Mouse (Mus musculus) urinary bladder, postnatal 4 days (tissue): Measurements from ENCODE around the gene 1190005I06Rik.
A peak's percentile ranks its signal among the peaks of the same experiment; 100 is the strongest.

ENCODE experiments used
- DNase-seq, 2 experiments: peaks; one replicate each; pipeline ENCODE4 v3.0.0; 2021 to 2022; ENCODE audit warnings: low spot score in 2 of 2

Gene 1190005I06Rik

DNA sequence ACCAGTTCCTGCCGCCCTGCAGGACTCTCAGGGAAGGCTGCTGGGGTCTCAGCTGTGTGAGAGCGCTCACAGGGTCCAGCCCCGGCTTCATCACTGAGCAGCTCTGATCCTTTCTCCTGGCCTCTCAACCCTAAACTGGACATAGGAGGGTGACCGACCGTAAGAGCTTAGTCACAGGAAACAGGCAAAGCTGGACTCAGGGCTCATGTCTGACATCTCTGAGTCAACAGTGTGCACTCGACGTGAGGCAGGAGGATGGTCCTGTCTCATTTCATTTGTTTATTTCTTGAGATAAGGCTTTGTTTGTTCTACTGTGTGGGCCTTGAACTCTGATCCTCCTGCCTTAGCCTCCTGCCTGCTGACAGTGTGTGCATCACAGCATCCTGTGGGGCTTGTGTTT is 27.0 kb downstream of the 1190005I06Rik start:
- no peak for DNase-seq

DNA sequence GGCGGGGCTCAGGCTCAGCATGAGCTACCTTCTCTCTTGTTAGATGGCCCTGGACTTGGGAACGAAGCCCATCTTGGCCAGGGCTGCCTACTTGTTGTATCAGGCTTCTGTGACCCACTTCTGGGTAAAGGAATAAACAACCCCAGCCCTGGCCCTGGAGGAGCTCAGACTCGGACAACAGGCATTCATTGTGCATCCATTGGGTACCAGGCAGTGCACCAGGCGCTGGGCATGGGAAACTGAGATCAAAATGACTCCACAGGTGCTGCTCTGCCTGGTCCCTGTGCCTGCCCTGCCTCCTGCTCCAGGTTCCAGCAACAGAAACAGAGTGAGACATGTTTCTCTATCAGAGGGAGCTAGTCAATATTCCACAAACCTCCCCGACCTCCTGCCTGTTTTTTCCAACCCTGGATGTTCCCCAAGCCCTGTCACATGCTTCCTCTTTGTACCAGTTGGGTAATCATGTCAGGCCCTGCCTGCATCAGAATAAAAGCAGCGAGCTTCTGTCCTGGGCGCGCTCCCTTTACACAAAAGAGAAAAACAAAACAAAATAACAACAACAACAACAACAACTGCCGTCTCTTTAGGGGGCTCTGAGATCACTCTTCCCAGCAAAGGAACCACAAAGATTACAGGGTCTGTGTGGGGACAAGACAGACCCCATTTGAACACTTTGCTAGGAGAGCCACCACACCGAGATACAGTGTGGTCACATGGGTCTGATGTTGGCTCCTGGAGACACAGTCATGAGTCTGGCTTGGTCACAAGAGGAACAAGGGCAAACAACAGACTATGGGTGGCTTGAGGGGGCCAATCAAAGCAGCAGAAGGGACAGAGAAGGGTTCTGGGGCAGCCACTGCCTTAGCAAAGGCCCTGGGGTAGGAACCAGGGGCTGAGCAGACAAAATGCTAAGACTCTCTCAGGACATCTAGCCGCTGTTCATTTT is 27.9 kb downstream of the 1190005I06Rik start:
- no peak for DNase-seq

DNA sequence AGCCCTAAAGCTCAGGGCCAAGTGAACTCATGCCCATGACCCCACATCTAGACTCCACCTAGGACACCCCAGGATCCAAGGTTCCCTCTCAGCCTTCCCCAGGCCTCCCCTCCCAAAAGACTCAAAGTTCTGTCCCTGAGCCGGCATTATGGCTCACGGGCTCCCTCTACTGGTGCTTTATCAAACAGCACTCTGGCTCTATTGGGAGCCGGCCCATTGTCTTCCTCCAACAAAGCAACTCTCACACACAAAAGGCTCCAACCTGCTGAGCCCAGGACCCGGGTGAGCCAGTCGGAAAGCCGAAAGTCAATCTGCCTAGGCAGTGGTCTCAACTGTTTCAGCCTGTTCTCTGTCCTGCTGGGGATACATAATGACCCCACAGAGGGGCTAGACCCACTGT is 29.3 kb downstream of the 1190005I06Rik start:
- DNase-seq: peak; percentile 49 to 80

DNA sequence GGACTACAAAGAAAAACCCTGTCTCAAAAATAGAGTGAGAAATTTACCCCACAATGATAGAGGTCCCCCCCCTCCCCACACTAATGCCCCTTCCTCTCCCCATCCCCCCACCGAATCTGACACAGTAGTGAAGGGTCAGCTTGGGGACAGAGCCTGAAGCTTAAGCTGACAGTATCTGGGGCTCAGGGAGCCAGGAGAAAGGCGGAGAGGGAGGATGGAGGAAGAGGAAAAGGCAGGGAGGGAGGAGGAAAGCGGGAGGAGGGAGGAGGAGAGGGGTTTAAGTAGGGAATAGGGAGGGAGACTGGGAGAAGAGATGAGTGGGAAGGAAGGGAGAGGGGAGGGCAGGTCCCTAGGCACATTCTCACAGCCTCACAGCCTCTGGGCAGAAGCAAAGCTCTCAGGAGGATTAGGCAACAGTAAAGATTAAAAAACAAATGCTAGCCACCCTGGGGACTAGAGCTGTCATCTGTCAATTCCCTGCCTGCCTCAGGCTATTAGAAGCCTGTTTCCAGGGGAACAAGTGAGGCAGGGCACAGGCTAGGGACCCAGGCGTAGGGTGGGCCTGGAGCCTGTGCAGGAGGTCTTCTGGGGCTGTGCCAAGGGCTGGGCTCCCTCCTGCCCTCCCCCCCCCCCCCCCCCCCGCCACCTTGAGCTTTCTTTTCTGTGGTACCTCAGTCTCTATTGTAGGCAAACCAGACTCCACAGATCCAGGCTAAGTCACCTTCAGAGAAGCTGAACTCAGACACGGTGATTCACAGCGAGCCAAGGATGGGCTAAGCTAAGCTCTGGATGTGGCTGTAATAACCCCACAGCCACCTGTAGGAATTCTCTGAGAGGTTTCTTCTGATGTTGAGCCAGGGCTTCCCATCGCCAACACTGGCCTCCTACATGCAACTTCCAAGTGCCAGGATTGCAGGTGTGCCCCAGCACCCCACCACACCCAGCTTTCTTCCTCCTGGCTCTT is 30.5 kb downstream of the 1190005I06Rik start:
- DNase-seq: no peak

DNA sequence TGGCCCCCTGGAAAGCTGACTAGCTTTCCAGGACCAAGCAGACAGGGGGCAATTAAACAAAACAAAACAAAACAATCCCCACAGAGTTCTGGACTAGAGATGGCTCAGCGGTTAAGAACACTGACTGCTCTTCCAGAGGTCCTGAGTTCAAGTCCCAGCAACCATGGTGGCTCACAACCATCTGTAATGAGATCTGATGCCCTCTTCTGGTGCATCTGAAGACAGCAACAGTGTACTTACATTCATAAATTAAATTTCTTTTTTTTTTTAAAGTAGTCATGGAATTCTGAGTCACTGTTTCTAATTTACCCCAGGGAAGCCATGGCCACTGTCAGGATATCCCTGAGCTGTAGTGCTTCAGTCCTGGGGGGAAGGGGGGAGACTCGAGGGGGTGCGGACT is 32.9 kb downstream of the 1190005I06Rik start:
- DNase-seq: no peak

GRCm38 (mm10) chr8:120610824-120611223 is 36.6 kb downstream of the 1190005I06Rik start:
- DNase-seq: no peak

GRCm38 (mm10) chr8:120607885-120608284 is 39.5 kb downstream of the 1190005I06Rik start:
- peak; percentile 44 to 85 for DNase-seq

DNA sequence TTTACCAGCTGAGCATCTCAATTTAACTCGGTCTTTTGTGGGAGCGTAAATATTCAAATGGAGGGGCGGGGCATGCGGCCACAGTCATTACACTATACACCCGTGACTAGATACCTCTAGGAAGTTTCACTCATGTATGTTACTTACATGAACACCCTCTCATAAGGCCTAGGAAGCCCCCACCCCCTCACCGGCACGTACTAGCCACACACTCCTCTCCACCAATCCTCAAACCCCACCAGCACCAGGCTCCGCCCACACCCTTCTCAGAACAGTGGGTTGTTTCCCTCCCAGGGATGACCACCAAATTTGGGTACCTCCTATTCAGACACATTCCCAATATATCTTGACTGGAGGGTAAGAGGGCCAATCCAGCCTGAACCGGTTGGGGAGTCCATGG is 40.0 kb downstream of the 1190005I06Rik start:
- no peak for DNase-seq

GRCm38 (mm10) chr8:120602672-120603071 is 44.8 kb downstream of the 1190005I06Rik start:
- DNase-seq: no peak

DNA sequence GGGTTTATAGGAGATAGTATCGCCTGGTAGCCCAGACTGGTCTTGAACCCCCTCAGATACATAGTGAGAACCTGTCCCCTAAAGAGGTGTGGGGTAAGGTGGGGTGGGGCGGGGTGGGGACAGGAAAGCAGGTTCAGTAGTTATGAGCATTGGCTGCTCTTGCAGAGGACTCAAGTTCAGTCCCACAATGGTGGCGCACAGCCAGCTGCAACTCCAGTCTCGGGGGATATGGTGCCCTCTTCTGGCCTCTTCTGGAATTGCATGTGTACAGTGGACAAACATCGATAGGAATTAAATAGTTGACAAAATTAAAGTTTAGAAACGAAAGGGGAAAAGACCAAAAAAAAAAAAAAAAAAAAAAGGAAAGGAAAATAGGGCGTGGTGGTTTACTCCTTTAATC is 47.9 kb downstream of the 1190005I06Rik start:
- peak; percentile 61 to 88 for DNase-seq

- no peak for DNase-seq
Observed at GRCm38 (mm10) chr8:120598579-120598978, 48.9 kb downstream of the 1190005I06Rik start.

GRCm38 (mm10) chr8:120595963-120596362 is 51.5 kb downstream of the 1190005I06Rik start:
- no peak for DNase-seq

DNA sequence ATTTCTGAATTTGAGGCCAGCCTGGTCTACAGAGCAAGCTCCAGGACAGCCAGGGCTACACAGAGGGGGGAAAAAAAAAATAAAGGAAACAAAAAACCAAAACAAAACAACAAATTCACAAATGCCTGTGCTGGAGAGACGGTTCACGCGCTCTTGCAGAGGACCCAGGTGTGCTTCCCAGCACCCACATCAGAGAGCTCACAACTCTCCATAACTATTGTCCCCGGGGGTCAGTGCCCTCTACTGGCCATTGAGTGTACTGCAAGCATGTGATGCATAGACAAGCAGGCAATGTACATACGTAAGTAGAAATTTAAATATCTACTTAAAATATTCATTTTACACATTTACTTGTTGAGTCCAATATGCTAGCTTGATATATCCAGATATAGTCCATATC is 52.9 kb downstream of the 1190005I06Rik start:
- DNase-seq: no peak

DNA sequence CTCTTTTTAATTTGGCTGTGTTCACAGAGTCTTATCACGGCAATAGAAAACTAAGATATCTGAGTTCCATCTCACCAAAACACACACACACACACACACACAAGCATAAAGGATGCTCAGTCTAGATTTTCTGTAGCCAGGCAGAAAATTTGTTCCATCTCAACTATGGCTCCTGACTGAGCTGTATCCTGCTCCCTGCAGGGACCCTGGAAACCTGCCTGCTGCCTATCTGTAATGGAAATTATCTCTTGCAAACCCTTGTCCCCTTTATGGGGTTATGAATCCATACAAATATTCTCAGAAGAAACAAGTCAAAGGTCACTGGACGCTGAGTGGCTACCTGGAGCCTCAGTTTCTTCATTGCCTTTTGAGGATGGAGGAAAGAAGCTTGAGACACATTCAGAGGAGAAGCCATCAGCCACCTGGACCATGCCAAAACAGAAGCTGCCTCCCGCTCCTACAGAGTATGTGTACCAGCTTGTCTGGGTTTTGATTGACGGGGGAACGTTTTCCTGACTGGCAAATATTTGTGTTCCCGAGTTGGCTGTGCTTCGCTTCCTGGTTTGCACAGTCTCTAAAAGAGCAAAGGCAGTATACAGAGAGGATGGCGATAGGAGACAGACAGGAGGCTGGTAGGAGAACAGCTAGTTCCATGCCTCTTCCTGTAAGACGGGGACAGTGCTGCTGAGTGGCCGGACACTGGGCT is 55.7 kb downstream of the 1190005I06Rik start:
- no peak for DNase-seq

DNA sequence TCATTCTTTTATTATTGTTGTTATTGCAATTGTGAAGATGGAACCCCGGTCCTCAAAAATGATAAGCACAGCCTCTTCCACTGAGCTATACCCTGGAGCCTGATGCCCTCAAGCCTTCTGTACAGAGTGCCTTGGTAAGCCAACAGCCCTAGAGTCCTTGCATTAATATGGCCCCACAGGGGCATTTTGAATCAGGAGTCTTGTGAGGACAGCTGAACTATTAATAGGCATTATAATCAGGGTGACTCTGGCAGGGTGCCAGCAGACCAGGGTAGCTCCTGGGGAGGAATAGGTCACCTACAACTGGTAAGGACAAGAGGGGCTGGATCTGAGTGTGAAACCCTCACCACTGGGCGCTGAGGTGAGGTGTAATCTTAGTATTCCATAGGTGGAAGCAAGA is 57.5 kb downstream of the 1190005I06Rik start:
- no peak for DNase-seq

GRCm38 (mm10) chr8:120588908-120589771 is 58.3 kb downstream of the 1190005I06Rik start, which contains the start of gene Gins2:
Gene Gins2, minus strand, starts transcription at chr8:120589304.
- DNase-seq: peak; percentile 99 to 100

- DNase-seq: no peak
Observed at GRCm38 (mm10) chr8:120585521-120585920, 61.9 kb downstream of the 1190005I06Rik start.

DNA sequence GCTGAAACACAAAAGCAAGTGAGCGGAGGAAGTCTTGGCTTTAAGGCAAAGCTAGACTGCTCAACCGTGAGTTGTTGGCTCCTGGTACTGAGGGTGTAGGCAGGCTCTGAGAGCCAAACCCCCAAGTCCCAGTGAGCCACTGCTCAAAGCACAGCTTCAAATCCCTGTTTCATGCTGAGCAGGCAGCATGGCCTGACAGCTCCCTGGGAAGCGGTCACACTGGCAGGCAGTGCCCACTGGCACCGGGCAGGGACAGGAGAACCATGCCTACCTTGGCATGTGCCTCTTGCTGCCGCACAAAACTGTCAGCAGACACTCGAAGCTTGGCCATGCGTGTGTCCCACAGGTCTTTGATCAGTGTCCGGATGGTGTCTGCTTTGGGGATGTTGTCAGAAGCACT is 65.6 kb downstream of the 1190005I06Rik start:
- no peak for DNase-seq

DNA sequence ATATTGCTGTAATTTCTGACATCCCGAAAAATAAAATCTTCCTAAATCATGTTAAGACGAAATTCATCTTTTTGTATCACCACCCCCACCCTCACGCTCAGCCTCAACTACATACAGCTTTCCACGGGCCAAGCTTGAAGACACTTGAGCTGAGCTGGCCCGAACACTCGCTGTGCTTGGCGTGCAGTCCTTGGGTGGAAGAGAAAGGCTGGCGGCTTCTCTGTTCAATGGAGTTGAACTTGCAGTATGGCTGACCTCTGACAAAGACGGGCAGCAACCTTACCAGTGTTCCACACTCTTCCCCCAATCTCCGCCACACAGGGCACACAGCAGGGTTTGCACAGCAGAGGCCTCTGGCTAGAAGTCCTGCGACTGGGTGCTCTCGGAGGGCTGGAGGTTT is 66.1 kb downstream of the 1190005I06Rik start:
- DNase-seq: no peak

GRCm38 (mm10) chr8:120580336-120581000 is 67.0 kb downstream of the 1190005I06Rik start:
- no peak for DNase-seq
